Mouse (Mus musculus) liver, embryonic 11.5 days (tissue): ENCODE measurements around the gene Crip2. TPM values are rescaled to one million over a fixed set of nuclear protein-coding genes. Genes with fewer than 3 reads are reported as not detected.

Experiments used
- ATAC-seq: fragments of 200-750 bp; cut with Nextera tagmentation; replicated peaks from 2 replicates; pipeline ENCODE4 v1.8.0; 2017; ENCODE audit warnings: moderate number of reproducible peaks, mild to moderate bottlenecking, moderate TSS enrichment, moderate library complexity; ENCODE audit not compliant: low FRiP score
- DNase-seq: peaks from one replicate; pipeline ENCODE4 v3.0.0-alpha.2; 2017; ENCODE audit warnings: low spot score
- H3K27ac ChIP-seq: fragments of 300-500 bp; sonication (generic); 2 replicates; pipeline ENCODE4 v1.5.1; 2014; ENCODE audit warnings: mild to moderate bottlenecking, low read depth, low read length, control low read depth
- H3K27me3 ChIP-seq: fragments of 300-500 bp; sonication (generic); replicated peaks from 2 replicates; pipeline ENCODE4 v1.6.1; 2014; ENCODE audit warnings: low read length, mixed read lengths; ENCODE audit not compliant: control insufficient read depth, insufficient read depth
- H3K36me3 ChIP-seq: fragments of 300-500 bp; sonication (generic); 2 replicates; pipeline ENCODE4 v1.6.1; 2014; ENCODE audit warnings: mild to moderate bottlenecking, low read length, moderate library complexity, mixed read lengths; ENCODE audit not compliant: control insufficient read depth, insufficient read depth
- H3K4me1 ChIP-seq: fragments of 300-500 bp; sonication (generic); replicated peaks from 2 replicates; pipeline ENCODE4 v1.6.1; 2014; ENCODE audit warnings: low read length, mixed read lengths; ENCODE audit not compliant: control insufficient read depth, insufficient read depth
- H3K4me2 ChIP-seq: fragments of 300-500 bp; sonication (generic); 2 replicates; pipeline ENCODE4 v1.6.1; 2014; ENCODE audit warnings: mild to moderate bottlenecking, control low read depth, moderate library complexity
- H3K4me3 ChIP-seq: fragments of 300-500 bp; sonication (generic); 2 replicates; pipeline ENCODE4 v1.5.1; 2014; ENCODE audit warnings: low read depth, low read length, control low read depth
- H3K9ac ChIP-seq: fragments of 300-500 bp; sonication (generic); 2 replicates; pipeline ENCODE4 v1.6.1; 2014; ENCODE audit warnings: low read depth, low read length, control low read depth
- H3K9me3 ChIP-seq: fragments of 300-500 bp; sonication (generic); 2 replicates; pipeline ENCODE4 v1.6.1; 2016; ENCODE audit warnings: low read length, inconsistent platforms, mixed read lengths; ENCODE audit not compliant: control insufficient read depth
- WGBS: fragments of 180-500 bp; shearing (Covaris S2); extraction: QIAGEN DNeasy Blood & Tissue Kit; methylation state at CpG from one replicate; pipeline ENCODE4 v1.1.7; 2014; 5-methylcytosine and 5-hydroxymethylcytosine counted together
- polyA plus RNA-seq: library from polyadenylated mRNA; unstranded; fragments of >200 nt; fragmentation: Nextera tagmentation; extraction: Ambion mirVana; gene quantifications from 2 replicates; pipeline ENCODE4 v1.2.1, GENCODE M21; 2014

The Crip2 gene
- polyA plus RNA-seq, 1 experiment from 2014 or later, result 86.9 TPM

GRCm38 (mm10) chr12:113188349-113189055, 48.5 kb downstream of the Crip2 start:
- no peaks in the 10 kb centered on the region for H3K36me3 ChIP-seq
- H3K4me1 ChIP-seq, result no peaks in the 10 kb centered on the region; the same call in none of the 2 replicates
- 69% methylated on average over 51 of the region's 51 CpGs for WGBS
- H3K9ac ChIP-seq, result no peak overlapping the region
- no peak overlapping the region for H3K4me3 ChIP-seq
- DNase-seq (no peak), ATAC-seq (no peak)
- no peak overlapping the region for H3K27ac ChIP-seq
- H3K27me3 ChIP-seq, result peaks cover 57% of the 10 kb centered on the region
- no peaks in the 10 kb centered on the region for H3K9me3 ChIP-seq
- H3K4me2 ChIP-seq, result peak overlapping the region; percentile 75; the same call in 1 of the 2 replicates

DNA sequence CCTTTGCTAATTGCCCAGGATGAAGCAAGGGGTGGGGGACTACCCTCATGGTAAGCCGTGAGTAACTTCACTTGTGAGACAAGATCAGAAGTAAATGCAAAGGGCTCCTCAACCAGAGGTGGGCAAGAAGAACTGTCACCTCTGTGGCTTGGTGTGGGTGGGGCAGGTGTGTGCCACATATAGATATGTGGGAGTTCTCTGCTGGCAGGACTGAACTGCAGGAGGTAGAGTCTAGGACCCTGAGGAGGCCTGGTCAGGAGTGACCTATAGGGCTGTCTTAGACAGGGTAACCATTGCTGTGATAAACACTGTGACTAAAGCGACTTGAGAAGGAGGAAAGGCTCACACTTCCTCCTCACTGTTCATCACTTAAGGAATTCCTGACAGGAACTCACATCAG, 53.4 kb downstream of the Crip2 start:
- 31% methylated on average over 2 of the region's 2 CpGs for WGBS
- no peak overlapping the region for H3K4me2 ChIP-seq

More for the DNA sequence above, 53.4 kb downstream of the Crip2 start:
- no peak for ATAC-seq
- DNase-seq, result no peak
- no peaks in the 10 kb centered on the region for H3K4me1 ChIP-seq
- no peak overlapping the region for H3K9ac ChIP-seq
- H3K4me3 ChIP-seq, result no peak overlapping the region
- no peaks in the 10 kb centered on the region for H3K36me3 ChIP-seq
- H3K27ac ChIP-seq, result no peak overlapping the region
- H3K27me3 ChIP-seq, result peaks cover 8% of the 10 kb centered on the region
- no peaks in the 10 kb centered on the region for H3K9me3 ChIP-seq

Other genes starting within 250 kb of the Crip2 start
- 0.39 and 1.4 TPM in 2 replicates for gene Jag2, start 210.5 kb upstream of the Crip2 start, polyA plus RNA-seq
- 38.4 and 43.2 TPM in 2 replicates for gene Nudt14, start 198.1 kb upstream of the Crip2 start, polyA plus RNA-seq
- 12.3 and 12.4 TPM in 2 replicates for gene Btbd6, start 163.8 kb upstream of the Crip2 start, polyA plus RNA-seq
- gene Brf1, start 139.5 kb upstream of the Crip2 start, polyA plus RNA-seq, result 51.8 and 52.9 TPM in 2 replicates
- 11.0 and 11.9 TPM in 2 replicates for gene Pacs2, start 125.7 kb upstream of the Crip2 start, polyA plus RNA-seq
- not detected in 2 replicates for gene Tex22, start 65.7 kb upstream of the Crip2 start, polyA plus RNA-seq
- 17.7 and 19.2 TPM in 2 replicates for gene Mta1, start 42.0 kb upstream of the Crip2 start, polyA plus RNA-seq
- 148 and 150 TPM in 2 replicates for gene Crip1, start 6.1 kb downstream of the Crip2 start, polyA plus RNA-seq
- 23.5 and 24.2 TPM in 2 replicates for gene Tedc1, start 16.2 kb downstream of the Crip2 start, polyA plus RNA-seq
- gene Tmem121, start 45.7 kb downstream of the Crip2 start, polyA plus RNA-seq, result 1.1 and 2.0 TPM in 2 replicates